Mouse (Mus musculus) bone marrow macrophage, adult 2 months (primary cell): Measurements from ENCODE around the gene Olfr370. TPM values are rescaled to one million over a fixed set of nuclear protein-coding genes. Genes with fewer than 3 reads are reported as not detected.
A peak's percentile ranks its signal among the peaks of the same experiment; 100 is the strongest.
"Not testable (repeated sequence)": the region's sequence is repeated elsewhere in the genome, so short reads cannot be mapped to it uniquely, and the experiment has no call there.

ENCODE experiments used
- H3K27ac ChIP-seq: 2 replicates; pipeline ENCODE4 v1.5.1; 2012; ENCODE audit warnings: low read depth, low read length; ENCODE audit not compliant: insufficient read depth
- H3K4me1 ChIP-seq: 2 replicates; pipeline ENCODE4 v1.6.1; 2012; ENCODE audit warnings: low read length; ENCODE audit not compliant: control insufficient read depth, insufficient read depth
- H3K4me3 ChIP-seq: 2 replicates; pipeline ENCODE4 v1.5.1; 2012; ENCODE audit warnings: mild to moderate bottlenecking, low read length, moderate library complexity; ENCODE audit not compliant: insufficient read depth
- CTCF ChIP-seq: IDR thresholded peaks from 2 replicates; pipeline ENCODE4 v1.5.1; 2012; ENCODE audit warnings: low read depth, mild to moderate bottlenecking, low read length, moderate library complexity
- POLR2A ChIP-seq: IDR thresholded peaks from 2 replicates; pipeline ENCODE4 v1.6.1; 2012; ENCODE audit warnings: mild to moderate bottlenecking, low read depth, low read length, borderline replicate concordance
- polyA plus RNA-seq: library from polyadenylated mRNA; stranded (reverse); fragments of >200 nt; gene quantifications from 2 replicates; pipeline ENCODE4 v1.2.4, GENCODE M21; 2012; ENCODE audit not compliant: missing spikeins, insufficient read depth, insufficient read length

Olfr370 gene
- polyA plus RNA-seq, 1 experiment: not detected

DNA sequence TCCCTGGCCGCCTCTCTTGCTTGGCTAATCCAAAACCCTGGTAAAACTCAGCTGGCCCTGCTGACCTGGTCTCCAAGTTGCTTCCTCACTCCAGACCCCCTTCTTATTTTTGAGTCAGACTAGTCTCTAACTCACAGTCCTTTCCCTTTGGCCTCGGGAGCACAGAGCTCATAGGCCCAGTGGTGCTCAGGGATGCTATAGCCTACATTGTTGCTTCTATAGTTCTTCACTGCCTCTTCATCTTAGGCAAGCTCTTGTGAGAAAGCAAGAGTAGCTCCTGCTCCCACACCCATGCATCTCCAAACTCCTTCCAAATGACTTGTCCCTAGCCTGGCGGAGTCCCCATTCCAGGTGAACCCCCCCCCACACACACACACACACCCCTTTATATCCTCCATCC, 32.1 kb downstream of the Olfr370 start:
- no peak overlapping the region for H3K27ac ChIP-seq

GRCm38 (mm10) chr8:83568128-83568527, 32.5 kb downstream of the Olfr370 start:
- no peak for TF ChIP-seq CTCF
- no peak for TF ChIP-seq POLR2A
- Histone ChIP-seq H3K4me3 (no peak overlapping the region), H3K4me1 (peaks cover 16% of the 10 kb centered on the region), H3K27ac (no peak overlapping the region)

More for the DNA sequence above, 32.1 kb downstream of the Olfr370 start:
- Histone ChIP-seq H3K4me1 (peaks cover 14% of the 10 kb centered on the region), H3K4me3 (peak overlapping the region; percentile 68)
- TF ChIP-seq POLR2A (no peak), CTCF (no peak)

GRCm38 (mm10) chr8:83568755-83569154, 33.2 kb downstream of the Olfr370 start:
- no peak overlapping the region for H3K27ac ChIP-seq
- TF ChIP-seq CTCF: no peak
- no peak for TF ChIP-seq POLR2A
- no peak overlapping the region for H3K4me3 ChIP-seq
- H3K4me1 ChIP-seq: peaks cover 22% of the 10 kb centered on the region

DNA sequence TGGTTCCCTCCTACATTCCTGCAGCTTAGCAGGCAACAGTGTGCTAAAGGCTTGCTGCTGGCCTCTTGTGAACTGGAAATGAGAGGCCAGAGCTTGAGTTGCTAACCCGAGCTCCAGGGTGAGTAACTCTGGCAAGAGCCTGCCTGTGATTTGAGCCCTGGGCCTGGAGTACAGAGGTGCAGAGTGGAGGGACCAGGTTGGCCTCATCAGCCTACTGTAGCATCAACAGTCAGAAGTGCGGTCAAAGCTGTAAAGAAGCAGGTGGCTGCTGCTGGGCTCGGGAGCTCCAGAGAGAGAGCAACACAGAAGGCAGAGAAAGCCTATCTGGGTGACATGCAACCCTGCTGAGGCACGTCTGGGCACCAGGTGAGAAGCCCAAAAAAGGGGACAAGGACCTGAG, 33.6 kb downstream of the Olfr370 start:
- Histone ChIP-seq H3K4me3 (no peak overlapping the region), H3K4me1 (peaks cover 24% of the 10 kb centered on the region), H3K27ac (no peak overlapping the region)
- TF ChIP-seq CTCF: no peak
- TF ChIP-seq POLR2A: no peak

GRCm38 (mm10) chr8:83570272-83571000, 34.9 kb downstream of the Olfr370 start:
- Histone ChIP-seq H3K4me3 (no peak overlapping the region), H3K4me1 (peaks cover 27% of the 10 kb centered on the region), H3K27ac (no peak overlapping the region)
- TF ChIP-seq POLR2A: no peak
- TF ChIP-seq CTCF: no peak

DNA sequence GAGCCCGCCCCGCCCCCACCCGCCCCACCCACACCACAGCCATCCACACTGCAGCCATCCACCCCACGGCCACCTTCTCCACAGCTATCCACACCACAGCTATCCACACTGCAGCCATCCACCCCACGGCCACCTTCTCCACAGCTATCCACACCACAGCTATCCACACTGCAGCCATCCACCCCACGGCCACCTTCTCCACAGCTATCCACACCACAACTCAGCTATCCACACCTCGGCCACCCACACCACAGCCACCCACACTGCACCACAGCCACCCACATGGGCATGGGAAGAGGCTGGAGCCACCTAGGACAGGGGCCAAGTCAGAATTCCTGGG, 35.4 kb downstream of the Olfr370 start:
- peaks cover 27% of the 10 kb centered on the region for H3K4me1 ChIP-seq
- H3K27ac ChIP-seq, H3K4me3 ChIP-seq: not testable (repeated sequence)

DNA sequence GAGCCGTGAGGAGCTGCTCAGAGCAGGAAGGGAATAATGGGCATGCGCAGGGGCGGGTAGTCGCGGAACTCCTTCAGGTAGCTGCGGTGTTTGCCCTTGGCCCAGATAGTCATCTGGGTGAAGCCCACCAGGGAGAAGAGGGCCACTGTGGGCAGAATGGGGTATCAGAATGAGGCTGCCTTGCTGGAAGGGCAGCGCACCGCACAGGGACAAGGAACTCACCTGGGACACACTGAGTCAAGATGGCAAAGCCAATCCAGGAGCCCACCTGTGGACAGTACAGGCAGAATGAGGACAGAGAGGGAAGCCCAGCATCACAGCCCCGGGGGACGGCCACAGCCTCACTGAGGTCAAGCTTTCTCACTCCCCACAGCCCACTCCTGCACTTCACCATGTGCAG, 36.2 kb downstream of the Olfr370 start:
- Histone ChIP-seq H3K4me3 (no peak overlapping the region), H3K4me1 (peaks cover 27% of the 10 kb centered on the region), H3K27ac (no peak overlapping the region)
- TF ChIP-seq CTCF (no peak), POLR2A (no peak)

DNA sequence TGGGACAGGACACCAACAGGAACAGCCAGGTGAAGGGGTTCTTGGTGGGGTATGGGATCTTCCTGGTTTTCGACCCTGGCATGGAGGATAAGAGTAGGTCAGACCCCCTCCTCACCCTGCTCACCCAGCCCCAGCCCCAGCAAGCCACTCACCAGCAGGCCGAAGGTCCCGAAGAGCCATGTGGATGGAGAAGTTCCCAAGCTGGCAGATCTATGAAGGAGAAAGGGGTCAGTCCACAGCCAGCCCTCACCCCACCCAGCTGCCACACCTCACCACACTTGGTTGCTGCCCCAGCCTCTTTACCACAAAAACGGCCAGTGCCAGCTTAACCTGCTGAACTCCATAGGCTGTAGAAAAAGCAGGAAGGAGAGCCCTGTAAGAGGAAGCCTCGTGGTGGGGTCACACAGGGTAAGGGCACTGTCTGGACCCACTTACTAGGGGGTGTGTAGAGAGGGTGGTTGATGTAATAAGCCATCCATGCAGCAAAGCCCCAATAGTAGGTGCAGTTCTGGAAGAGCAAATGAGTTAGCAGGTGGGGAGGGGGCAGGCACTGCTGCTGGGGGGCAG, 36.7 kb downstream of the Olfr370 start:
- Histone ChIP-seq H3K27ac (no peak overlapping the region), H3K4me3 (no peak overlapping the region), H3K4me1 (peaks cover 27% of the 10 kb centered on the region)
- TF ChIP-seq CTCF (no peak), POLR2A (no peak)

- Histone ChIP-seq H3K27ac (peak overlapping the region; percentile 32), H3K4me1 (peaks cover 19% of the 10 kb centered on the region), H3K4me3 (no peak overlapping the region)
- no peak for TF ChIP-seq POLR2A
- TF ChIP-seq CTCF: no peak
Measured at GRCm38 (mm10) chr8:83573140-83573875, 37.7 kb downstream of the Olfr370 start.
